Mouse (Mus musculus) bone marrow, adult 2 months (tissue): ENCODE data around the gene Ryr1.

Experiments
- CTCF ChIP-seq: fragments of 200-500 bp; IDR thresholded peaks from 2 replicates; pipeline ENCODE4 v1.5.1; 2011; ENCODE audit warnings: low read length, control low read depth; ENCODE audit not compliant: control insufficient read depth, insufficient read depth
- POLR2A ChIP-seq: fragments of 200-500 bp; IDR thresholded peaks from 2 replicates; pipeline ENCODE4 v1.6.1; 2011; ENCODE audit warnings: low read depth, mild to moderate bottlenecking, control low read depth, low read length, borderline replicate concordance; ENCODE audit not compliant: control insufficient read depth

- TF ChIP-seq CTCF (no peak), POLR2A (no peak)
Measured at GRCm38 (mm10) chr7:29008714-29009113, 116.3 kb downstream of the Ryr1 start.
